Mouse (Mus musculus) midbrain, embryonic 14.5 days (tissue): ENCODE results near the gene Usp16. TPM values are rescaled to one million over a fixed set of nuclear protein-coding genes. Genes with fewer than 3 reads are reported as not detected.
"Not testable (repeated sequence)": the region's sequence is repeated elsewhere in the genome, so short reads cannot be mapped to it uniquely, and the experiment has no call there.

Experiments
- ATAC-seq: fragments of 200-750 bp; cut with Nextera tagmentation; 2 replicates; pipeline ENCODE4 v1.8.0; 2017; ENCODE audit warnings: moderate number of reproducible peaks, moderate library complexity; ENCODE audit not compliant: low FRiP score, low TSS enrichment
- DNase-seq: peaks from one replicate; pipeline ENCODE4 v3.0.0-alpha.2; 2015
- H3K27ac ChIP-seq: fragments of 300-500 bp; sonication (generic); replicated peaks from 2 replicates; pipeline ENCODE4 v1.5.1; 2014; ENCODE audit warnings: mild to moderate bottlenecking, low read depth, low read length, moderate library complexity
- H3K27me3 ChIP-seq: fragments of 300-500 bp; sonication (generic); 2 replicates; pipeline ENCODE4 v1.6.1; 2014; ENCODE audit warnings: low read length, control low read depth, mixed read lengths; ENCODE audit not compliant: control insufficient read depth, insufficient read depth
- H3K36me3 ChIP-seq: fragments of 300-500 bp; sonication (generic); 2 replicates; pipeline ENCODE4 v1.6.1; 2014; ENCODE audit warnings: low read length, control low read depth; ENCODE audit not compliant: control insufficient read depth, insufficient read depth
- H3K4me1 ChIP-seq: fragments of 300-500 bp; sonication (generic); 2 replicates; pipeline ENCODE4 v1.6.1; 2014; ENCODE audit warnings: mild to moderate bottlenecking, antibody characterized with exemption, low read length, control low read depth; ENCODE audit not compliant: control insufficient read depth, insufficient read depth
- H3K4me2 ChIP-seq: fragments of 300-500 bp; sonication (generic); 2 replicates; pipeline ENCODE4 v1.6.1; 2014; ENCODE audit warnings: mild to moderate bottlenecking, low read length, moderate library complexity
- H3K4me3 ChIP-seq: fragments of 300-500 bp; sonication (generic); replicated peaks from 2 replicates; pipeline ENCODE4 v1.5.1; 2014; ENCODE audit warnings: low read depth, low read length
- H3K9ac ChIP-seq: fragments of 300-500 bp; sonication (generic); replicated peaks from 2 replicates; pipeline ENCODE4 v1.6.1; 2014; ENCODE audit warnings: mild to moderate bottlenecking, low read length, moderate library complexity
- H3K9me3 ChIP-seq: fragments of 300-500 bp; sonication (generic); 2 replicates; pipeline ENCODE4 v1.6.1; 2016; ENCODE audit warnings: low read length, control low read depth, mixed read lengths; ENCODE audit not compliant: control insufficient read depth
- WGBS: fragments of 180-500 bp; shearing (Covaris S2); extraction: QIAGEN DNeasy Blood & Tissue Kit; methylation state at CpG from one replicate; pipeline ENCODE4 v1.1.7; 2014; 5-methylcytosine and 5-hydroxymethylcytosine counted together
- polyA plus RNA-seq: library from polyadenylated mRNA; unstranded; fragments of >200 nt; fragmentation: Nextera tagmentation; extraction: Ambion mirVana; gene quantifications from 2 replicates; pipeline ENCODE4 v1.2.1, GENCODE M21; 2014

The Usp16 gene
- polyA plus RNA-seq, 1 experiment from 2014 or later: 50.2 TPM

DNA sequence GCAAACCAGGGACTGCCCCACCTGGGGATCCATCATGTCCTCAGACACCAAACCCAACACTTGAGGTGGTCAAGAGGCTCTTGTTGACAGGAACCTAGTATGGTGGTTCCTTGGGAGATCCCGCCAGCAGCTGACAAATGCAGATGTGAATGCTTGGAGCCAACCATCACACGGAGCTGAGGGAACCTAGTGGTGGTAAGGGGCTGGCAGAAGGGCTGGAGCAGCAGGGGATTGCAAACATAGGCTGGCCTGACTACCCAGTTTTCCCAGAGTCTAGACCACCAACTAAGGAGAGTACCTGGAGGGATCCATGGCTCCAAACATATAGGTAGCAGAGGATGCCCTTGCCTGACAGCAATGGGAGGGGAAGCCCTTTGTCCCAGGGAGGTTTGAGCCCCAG is 1.3 kb upstream of the Usp16 start:
- no peak overlapping the region for H3K27ac ChIP-seq
- no peak for ATAC-seq
- no peak overlapping the region for H3K4me3 ChIP-seq
- peaks cover 16% of the 10 kb centered on the region for H3K4me1 ChIP-seq
- H3K27me3 ChIP-seq: no peaks in the 10 kb centered on the region
- H3K9ac ChIP-seq: no peak overlapping the region
- no peaks in the 10 kb centered on the region for H3K36me3 ChIP-seq
- no peak overlapping the region for H3K4me2 ChIP-seq
- DNase-seq: no peak
- WGBS: 92% methylated on average over 2 of the region's 2 CpGs
- no peaks in the 10 kb centered on the region for H3K9me3 ChIP-seq

DNA sequence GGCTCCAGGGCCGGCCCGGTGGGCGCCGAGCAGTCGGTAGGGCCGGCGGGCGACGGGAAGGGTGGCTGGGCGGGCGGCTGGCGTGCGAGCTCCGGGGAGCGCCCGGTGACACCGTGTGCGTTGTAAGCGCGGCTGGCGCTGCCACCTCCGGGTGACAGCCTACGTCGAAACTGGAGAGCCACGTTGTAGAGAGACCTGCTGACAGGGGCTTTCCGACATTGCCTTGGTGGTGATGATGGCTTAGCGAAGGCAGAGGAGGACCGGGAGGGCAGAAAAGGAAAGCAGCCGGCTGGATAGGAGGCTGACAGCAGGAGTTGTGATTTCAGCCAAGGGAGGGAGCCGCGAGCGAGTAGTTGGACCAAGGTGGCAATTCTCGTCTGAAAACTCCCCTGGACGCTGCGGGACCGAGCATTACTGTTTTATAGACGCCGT is 693 bp downstream of the Usp16 start:
- DNase-seq (peak; percentile 44), ATAC-seq (no peak)
- Histone ChIP-seq H3K4me3 (peak overlapping the region; percentile 93), H3K27ac (peak overlapping the region; percentile 79), H3K4me2 (peak overlapping the region; percentile 93), H3K9me3 (no peaks in the 10 kb centered on the region), H3K36me3 (0 out of 2 replicates have a peak, but pooled peaks cover 4% of the 10 kb centered on the region), H3K27me3 (no peaks in the 10 kb centered on the region), H3K4me1 (peaks cover 16% of the 10 kb centered on the region), H3K9ac (peak overlapping the region; percentile 81)
- WGBS: under 1% methylated on average over 38 of the region's 38 CpGs

DNA sequence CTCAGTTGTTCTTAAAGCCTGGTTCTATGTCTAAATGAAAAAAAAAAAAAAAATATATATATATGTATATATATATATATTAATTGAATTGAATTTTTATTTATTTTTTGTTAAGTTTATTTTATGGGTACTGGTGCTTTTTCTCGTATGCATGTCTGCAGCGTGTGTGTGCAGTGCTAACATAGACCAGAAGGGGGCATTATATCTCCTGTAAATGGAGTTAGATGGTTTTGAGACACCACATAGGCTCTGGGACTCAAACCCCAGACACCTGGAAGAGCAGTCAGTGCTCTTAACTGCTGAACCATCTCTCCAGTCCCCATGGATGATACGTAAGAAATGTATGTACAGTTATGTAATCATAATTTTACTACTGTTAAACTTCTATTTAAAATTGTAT is 4.2 kb downstream of the Usp16 start:
- no peak for ATAC-seq
- Histone ChIP-seq H3K9ac (no peak overlapping the region), H3K36me3 (peaks cover 27% of the 10 kb centered on the region), H3K4me2 (no peak overlapping the region), H3K27ac (no peak overlapping the region), H3K4me1 (peaks cover 16% of the 10 kb centered on the region), H3K27me3 (no peaks in the 10 kb centered on the region), H3K9me3 (no peaks in the 10 kb centered on the region), H3K4me3 (no peak overlapping the region)
- no peak for DNase-seq
- 97% methylated on average over 3 of the region's 3 CpGs for WGBS

DNA sequence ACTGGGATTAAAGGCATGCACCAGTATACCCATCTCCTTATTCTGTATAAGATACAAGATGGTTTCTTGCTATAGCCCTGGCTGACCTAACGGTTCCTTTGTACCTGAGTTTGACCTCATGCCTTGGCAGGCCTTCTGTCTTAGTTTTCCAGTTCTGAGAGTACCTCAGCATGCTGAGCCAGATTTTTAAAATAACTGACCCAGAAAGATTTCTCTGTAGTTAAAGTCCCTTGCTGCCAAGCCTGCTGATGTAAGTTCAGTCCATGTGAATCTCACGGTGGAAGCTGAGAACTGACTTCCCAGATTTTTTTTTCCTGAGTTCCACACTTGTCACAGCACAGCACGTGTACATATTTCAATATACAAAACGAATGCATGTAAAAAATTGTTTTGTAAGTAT is 16.1 kb downstream of the Usp16 start:
- 90% methylated on average over 4 of the region's 4 CpGs for WGBS
- H3K36me3 ChIP-seq: peaks cover 76% of the 10 kb centered on the region
- no peaks in the 10 kb centered on the region for H3K4me1 ChIP-seq

DNA sequence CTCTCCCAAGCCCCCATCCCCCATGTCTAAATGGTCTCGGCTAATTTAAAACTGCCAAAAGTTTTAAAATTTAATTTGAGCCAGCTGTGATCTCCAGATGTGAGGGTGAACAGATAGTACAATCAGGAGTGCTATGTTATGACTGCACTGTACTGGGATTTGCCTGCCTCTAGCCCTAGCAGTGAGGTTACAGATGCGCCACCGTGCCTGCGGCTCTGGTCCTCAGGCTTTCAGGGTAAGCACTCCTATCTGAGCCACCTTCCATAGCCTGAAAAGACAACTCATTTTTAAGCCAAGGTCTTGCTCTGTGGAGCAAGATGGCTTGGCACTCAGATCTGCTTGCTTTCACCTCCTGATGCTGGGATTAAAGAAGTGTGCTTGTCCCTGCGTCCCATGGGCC is 29.9 kb downstream of the Usp16 start:
- Histone ChIP-seq H3K9me3 (no peaks in the 10 kb centered on the region), H3K27me3 (no peaks in the 10 kb centered on the region), H3K4me2 (no peak overlapping the region), H3K4me3 (no peak overlapping the region), H3K9ac (no peak overlapping the region), H3K27ac (no peak overlapping the region), H3K4me1 (no peaks in the 10 kb centered on the region), H3K36me3 (peaks cover 92% of the 10 kb centered on the region)
- 95% methylated on average over 5 of the region's 5 CpGs for WGBS
- DNase-seq (no peak), ATAC-seq (no peak)

More for the DNA sequence above, 16.1 kb downstream of the Usp16 start:
- Histone ChIP-seq H3K9ac (no peak overlapping the region), H3K4me2 (no peak overlapping the region), H3K27me3 (no peaks in the 10 kb centered on the region), H3K27ac (no peak overlapping the region), H3K4me3 (no peak overlapping the region), H3K9me3 (no peaks in the 10 kb centered on the region)
- ATAC-seq (no peak), DNase-seq (no peak)

DNA sequence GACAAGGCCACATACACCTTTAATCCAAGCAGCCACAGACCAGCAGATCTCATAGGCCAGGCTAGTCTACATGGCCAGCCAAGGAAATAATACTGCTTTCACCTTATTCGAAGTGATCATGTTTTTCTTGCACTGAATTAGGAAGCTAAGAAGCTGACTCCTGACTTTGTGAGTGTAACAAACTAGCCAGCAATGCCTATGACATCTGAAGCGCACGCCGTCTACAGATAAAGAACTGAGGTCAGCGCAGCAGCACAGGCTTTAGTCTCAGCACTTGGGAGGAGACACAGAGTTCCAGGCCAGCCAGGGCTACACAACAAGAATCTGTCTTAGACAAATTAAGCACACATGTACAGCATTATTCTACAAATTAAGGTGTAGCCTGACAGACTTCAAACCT is 32.2 kb downstream of the Usp16 start:
- no peak for DNase-seq
- Histone ChIP-seq H3K9ac (no peak overlapping the region), H3K27me3 (no peaks in the 10 kb centered on the region), H3K4me3 (no peak overlapping the region), H3K4me1 (no peaks in the 10 kb centered on the region), H3K27ac (no peak overlapping the region), H3K9me3 (no peaks in the 10 kb centered on the region), H3K36me3 (peaks cover 96% of the 10 kb centered on the region), H3K4me2 (no peak overlapping the region)
- no peak for ATAC-seq
- 97% methylated on average over 5 of the region's 5 CpGs for WGBS

DNA sequence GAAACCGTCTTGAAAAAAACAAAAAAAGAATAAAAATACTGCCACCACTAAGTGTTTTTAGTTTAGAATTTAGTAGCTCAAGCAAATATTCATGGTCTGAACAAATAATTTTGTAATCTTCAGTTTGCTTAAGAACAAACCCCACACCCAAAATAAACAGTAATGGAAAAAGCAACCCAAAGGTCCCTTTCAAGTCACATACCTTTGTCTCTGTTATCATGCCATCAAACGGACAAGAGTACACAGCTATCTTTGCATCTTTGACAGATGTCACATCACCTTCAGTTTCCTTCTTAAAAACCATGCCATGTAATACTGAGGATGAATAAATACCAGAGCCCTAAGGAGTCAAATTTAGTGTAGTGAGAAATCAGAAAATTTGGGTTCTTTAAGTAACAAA is 34.1 kb downstream of the Usp16 start:
- no peak for ATAC-seq

DNA sequence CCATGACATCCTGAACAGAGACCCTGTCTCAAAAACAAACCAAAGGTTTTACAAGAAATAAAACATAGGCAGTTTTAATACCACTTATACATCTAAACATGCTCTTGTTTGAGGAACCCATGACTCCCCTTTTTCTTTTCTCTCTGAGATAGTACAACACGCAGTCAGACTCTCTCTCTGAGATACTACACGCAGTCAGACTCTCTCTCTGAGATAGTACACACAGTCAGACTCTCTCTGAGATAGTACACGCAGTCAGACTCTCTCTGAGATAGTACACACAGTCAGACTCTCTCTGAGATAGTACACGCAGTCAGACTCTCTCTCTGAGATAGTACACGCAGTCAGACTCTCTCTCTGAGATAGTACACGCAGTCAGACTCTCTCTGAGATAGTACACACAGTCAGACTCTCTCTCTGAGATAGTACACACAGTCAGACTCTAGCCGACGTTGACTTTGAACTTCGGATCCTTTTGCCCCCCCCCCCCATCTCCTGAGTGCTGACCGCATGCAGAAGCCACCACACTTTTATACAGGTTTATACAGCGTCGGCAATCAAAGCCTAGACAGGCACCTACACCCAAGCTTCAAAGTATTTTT is 37.8 kb downstream of the Usp16 start:
- not testable (repeated sequence) for H3K4me3 ChIP-seq, DNase-seq, ATAC-seq, H3K9me3 ChIP-seq, H3K4me2 ChIP-seq, H3K27me3 ChIP-seq, H3K27ac ChIP-seq, H3K9ac ChIP-seq
- Histone ChIP-seq H3K36me3 (peaks cover 64% of the 10 kb centered on the region), H3K4me1 (peaks cover 15% of the 10 kb centered on the region)
- WGBS: 95% methylated on average over 12 of the region's 12 CpGs

More for the DNA sequence above, 34.1 kb downstream of the Usp16 start:
- no peak overlapping the region for H3K27ac ChIP-seq
- no peaks in the 10 kb centered on the region for H3K27me3 ChIP-seq
- no peak overlapping the region for H3K4me2 ChIP-seq
- no peaks in the 10 kb centered on the region for H3K4me1 ChIP-seq
- no peak overlapping the region for H3K4me3 ChIP-seq
- H3K36me3 ChIP-seq: peaks cover 94% of the 10 kb centered on the region
- DNase-seq: no peak
- H3K9ac ChIP-seq: no peak overlapping the region
- no peaks in the 10 kb centered on the region for H3K9me3 ChIP-seq
- 89% methylated on average over 2 of the region's 2 CpGs for whole genome bisulfite sequencing

DNA sequence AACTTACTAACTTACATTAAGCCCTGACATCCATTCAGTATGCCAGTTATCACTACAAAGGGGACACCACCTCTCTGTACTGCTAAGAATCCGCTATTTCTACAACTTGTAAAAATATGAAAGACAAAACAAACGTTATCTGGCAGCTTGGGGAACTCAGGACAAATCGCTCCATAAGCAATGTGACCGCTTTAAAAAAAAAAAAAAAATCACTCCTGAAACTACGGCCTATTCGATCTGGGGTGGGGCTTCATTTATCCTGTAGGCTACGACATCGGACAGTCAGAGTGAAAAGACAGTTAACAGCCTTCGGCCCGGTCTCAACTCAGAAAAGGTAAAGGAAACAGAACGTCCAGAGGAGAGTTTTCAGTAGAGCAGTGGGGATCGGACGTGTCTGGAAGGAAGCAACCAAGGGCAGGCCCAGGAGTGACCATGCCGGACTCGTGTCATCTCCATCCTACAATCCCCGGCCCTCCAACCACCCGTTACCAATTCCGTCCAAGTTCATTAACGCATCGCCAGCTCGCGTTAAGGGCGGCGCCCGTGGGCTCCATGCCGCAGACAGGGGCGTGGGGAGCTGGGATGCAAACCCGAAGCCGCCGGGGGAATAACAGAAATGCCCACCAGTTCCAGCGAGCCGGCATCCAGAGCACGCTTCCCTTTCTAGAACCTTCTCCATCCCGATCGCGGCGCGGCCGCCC is 40.6 kb downstream of the Usp16 start:
- no peaks in the 10 kb centered on the region for H3K27me3 ChIP-seq
- H3K9ac ChIP-seq: peak overlapping the region; percentile 96
- peak overlapping the region; percentile 82 for H3K4me2 ChIP-seq
- no peak for DNase-seq
- H3K4me3 ChIP-seq: peak overlapping the region; percentile 73
- H3K27ac ChIP-seq: peak overlapping the region; percentile 88
- H3K36me3 ChIP-seq: peaks cover 37% of the 10 kb centered on the region
- peaks cover 15% of the 10 kb centered on the region for H3K4me1 ChIP-seq
- peak; percentile 46 for ATAC-seq
- under 1% methylated on average over 39 of the region's 39 CpGs for WGBS
- no peaks in the 10 kb centered on the region for H3K9me3 ChIP-seq
